Mouse (Mus musculus) B cell, adult (primary cell): ENCODE results near the gene Csnk1g2. TPM values are rescaled to one million over a fixed set of nuclear protein-coding genes. Genes with fewer than 3 reads are reported as not detected.

Experiments used
- total RNA-seq: library from RNA; stranded (reverse); gene quantifications from 4 replicates; pipeline ENCODE4 v1.2.4, GENCODE M21; 2023; ENCODE audit not compliant: inconsistent age

The Csnk1g2 gene
- total RNA-seq: 197 to 226 TPM (median 216 TPM) in 4 replicates

GRCm38 (mm10) chr10:80622661-80623456 lies at the start of gene Csnk1g2:
TSS of gene Csnk1g2 (plus strand) at chr10:80622838.

DNA sequence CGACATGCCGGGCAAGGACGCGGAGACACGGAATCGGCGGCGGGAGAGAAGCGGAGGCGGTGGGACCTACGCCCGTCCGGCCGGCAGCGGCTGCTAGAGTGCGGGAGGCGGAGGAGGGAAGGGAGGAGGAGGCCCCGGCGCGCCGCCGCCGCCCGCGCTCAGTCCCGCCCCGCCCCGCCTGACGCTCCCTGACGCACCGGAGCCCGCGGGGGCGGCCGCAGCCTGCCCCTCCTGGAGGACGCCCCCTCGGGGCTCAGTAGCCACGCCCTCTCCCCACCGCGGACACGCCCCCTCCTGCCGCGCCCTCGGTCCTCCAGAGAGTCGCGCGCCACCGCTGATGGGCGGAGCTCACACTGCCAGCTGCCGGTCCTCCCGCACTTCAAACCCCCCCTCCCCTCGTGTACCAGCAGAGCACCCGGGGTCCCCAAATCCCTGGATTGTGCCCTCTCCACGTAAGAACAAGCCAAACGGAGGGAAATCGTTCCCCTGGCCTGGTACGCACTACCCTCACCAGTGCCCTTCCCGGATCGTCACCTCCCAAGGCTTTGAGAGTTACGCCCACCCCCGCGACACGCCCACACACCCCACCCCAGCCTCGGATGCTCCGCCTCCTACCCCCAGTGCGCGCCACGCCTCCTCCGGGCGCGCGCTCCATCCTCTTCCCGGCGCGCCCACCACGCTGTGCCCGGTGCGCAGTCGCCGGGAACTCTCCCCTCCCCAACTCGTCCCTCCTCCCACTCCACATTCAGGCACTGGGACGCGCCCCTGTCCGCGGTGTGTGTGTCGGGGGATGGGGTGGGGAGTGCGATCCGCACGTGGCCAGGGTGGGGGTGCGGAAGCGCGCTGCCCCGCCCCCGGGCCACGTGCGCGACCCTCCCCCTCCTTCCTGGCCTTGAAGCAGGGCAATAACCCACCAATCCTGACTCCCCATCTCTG lies 45.2 kb upstream of the Csnk1g2 start, which contains the start of gene Klf16:
Gene Klf16 (minus strand): TSS at position 127 of the 936 bp plus-strand sequence.

DNA sequence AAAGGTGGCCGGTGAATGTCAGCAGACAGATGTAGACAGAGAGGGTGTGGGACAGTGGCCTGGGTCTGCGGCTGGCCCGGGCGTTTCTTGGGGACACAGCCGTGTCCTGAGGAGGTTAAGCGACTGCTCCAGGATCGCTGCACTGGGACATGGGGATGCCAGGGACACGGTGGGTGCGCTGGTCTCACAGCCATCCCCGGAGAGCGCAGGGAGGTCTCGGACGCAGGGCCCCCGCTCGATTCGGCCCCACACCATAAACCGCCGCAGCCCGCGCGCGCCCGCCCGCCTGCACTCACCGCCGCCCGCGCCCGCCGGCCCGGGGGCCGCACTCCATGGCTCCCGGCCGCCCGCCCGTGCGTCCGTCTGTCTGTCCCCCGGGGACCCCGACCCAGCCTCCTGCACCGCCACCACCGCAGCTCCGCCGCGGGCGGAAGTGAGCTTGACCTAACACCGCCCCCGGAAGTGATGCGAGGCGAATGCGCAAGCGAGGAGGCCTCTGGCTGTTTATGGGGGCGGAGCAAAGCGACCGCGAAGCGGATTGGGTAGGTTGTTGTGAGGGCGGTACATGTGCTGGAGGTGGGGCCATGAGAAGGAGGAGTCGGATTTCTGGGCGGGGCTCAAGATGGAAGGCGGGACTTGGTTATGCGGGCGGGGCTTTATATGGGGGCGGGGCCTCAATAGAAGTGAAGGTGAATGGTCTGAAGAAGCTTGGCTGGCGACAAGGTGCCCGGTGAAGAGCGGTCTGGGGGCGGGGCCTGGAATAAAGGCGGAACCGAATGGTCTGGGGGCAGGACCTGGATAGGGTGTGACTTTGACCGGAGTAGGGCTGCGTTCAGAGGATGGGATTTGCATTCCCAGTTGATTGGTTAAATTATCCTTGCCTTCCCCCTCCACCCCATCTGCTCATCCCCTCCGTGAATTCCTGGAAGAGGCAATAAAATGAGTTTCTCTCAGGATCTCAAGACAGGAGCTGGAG lies 32.5 kb upstream of the Csnk1g2 start, which contains the start of gene Abhd17a:
Gene Abhd17a (minus strand): TSS at position 463 of the 976 bp plus-strand sequence.

GRCm38 (mm10) chr10:80602698-80603325 lies 19.8 kb upstream of the Csnk1g2 start, which contains the start of the genes Scamp4 and Adat3:
TSS of gene Scamp4 (plus strand) at chr10:80602872.
TSS of gene Adat3 (plus strand) at chr10:80602880.

GRCm38 (mm10) chr10:80605721-80606120 lies 16.9 kb upstream of the Csnk1g2 start, which contains the start of gene Gm49322:
TSS of gene Gm49322 (plus strand) at chr10:80606021.

DNA sequence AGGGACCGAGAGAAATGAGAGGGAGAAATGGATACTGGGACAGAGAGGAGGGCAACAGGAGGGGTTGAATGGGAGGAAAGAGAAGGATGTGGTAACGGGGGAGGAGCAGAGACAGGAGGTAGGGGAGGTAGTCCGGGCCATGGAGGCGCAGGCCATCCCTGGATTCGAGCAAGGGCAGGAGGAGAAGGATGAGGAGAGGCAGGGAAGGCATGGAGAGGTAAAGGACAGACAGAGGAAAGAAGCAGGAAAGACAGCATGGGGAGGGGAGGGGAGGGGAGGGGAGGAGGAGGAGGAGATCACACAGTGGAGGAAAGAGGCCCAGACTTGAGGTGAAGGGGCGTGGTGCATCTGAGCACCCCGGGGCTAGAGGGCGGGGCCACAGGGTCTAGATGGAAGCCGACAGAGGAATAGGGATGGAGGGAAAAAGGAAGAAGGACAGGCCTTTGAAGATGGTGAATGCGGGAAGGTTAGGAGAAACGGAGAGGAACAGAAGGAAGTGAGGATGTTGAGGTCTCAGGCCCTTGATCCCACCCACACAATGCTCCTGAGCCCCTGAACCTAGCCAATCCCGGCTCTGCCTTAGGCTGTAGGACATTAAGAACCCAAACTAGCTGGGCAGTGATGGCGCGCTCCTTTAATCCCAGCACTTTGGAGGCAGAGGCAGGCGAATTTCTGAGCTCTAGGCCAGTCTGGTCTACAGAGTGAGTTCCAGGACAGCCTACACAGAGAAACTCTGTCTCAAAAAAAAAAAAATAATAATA lies 34.4 kb downstream of the Csnk1g2 start, which contains the start of gene Btbd2:
Gene Btbd2 (minus strand): TSS at position 209 of the 761 bp plus-strand sequence.

GRCm38 (mm10) chr10:80677942-80678436 lies 55.4 kb downstream of the Csnk1g2 start, which contains the start of gene Mknk2:
TSS of gene Mknk2 (minus strand) at chr10:80678112.

Other genes starting within 250 kb of the Csnk1g2 start
- 6.5 to 9.5 TPM (median 8.0 TPM) in 4 replicates for gene Mex3d, start 235.2 kb upstream of the Csnk1g2 start, total RNA-seq
- 92.7 to 106 TPM (median 96.9 TPM) in 4 replicates for gene Mbd3, start 223.3 kb upstream of the Csnk1g2 start, total RNA-seq
- 67.9 to 79.6 TPM (median 73.1 TPM) in 4 replicates for gene Uqcr11, start 216.0 kb upstream of the Csnk1g2 start, total RNA-seq
- gene Tcf3, start 189.2 kb upstream of the Csnk1g2 start, total RNA-seq: 176 to 212 TPM (median 193 TPM) in 4 replicates
- not detected in 4 replicates for gene Onecut3, start 128.0 kb upstream of the Csnk1g2 start, total RNA-seq
- gene Atp8b3, start 83.7 kb upstream of the Csnk1g2 start, total RNA-seq: 0.18 TPM in 1 of 4 replicates, not detected in the others
- gene Rexo1, start 61.3 kb upstream of the Csnk1g2 start, total RNA-seq: 113 to 133 TPM (median 119 TPM) in 4 replicates
- gene Klf16, start 45.5 kb upstream of the Csnk1g2 start, total RNA-seq: 28.7 to 30.4 TPM (median 29.1 TPM) in 4 replicates
- gene Abhd17a, start 32.5 kb upstream of the Csnk1g2 start, total RNA-seq: 98.4 to 122 TPM (median 111 TPM) in 4 replicates
- gene Scamp4, start 20.0 kb upstream of the Csnk1g2 start, total RNA-seq: 59.8 to 72.2 TPM (median 66.6 TPM) in 4 replicates
- gene Adat3, start 20.0 kb upstream of the Csnk1g2 start, total RNA-seq: 11.7 to 18.8 TPM (median 16.4 TPM) in 4 replicates
- 8.0 to 11.8 TPM (median 9.9 TPM) in 4 replicates for gene Gm49322, start 16.8 kb upstream of the Csnk1g2 start, total RNA-seq
- gene Btbd2, start 34.2 kb downstream of the Csnk1g2 start, total RNA-seq: 28.4 to 35.4 TPM (median 33.8 TPM) in 4 replicates
- gene Mknk2, start 55.3 kb downstream of the Csnk1g2 start, total RNA-seq: 439 to 470 TPM (median 448 TPM) in 4 replicates
- 98.5 to 112 TPM (median 103 TPM) in 4 replicates for gene Mob3a, start 79.1 kb downstream of the Csnk1g2 start, total RNA-seq
- gene Izumo4, start 79.3 kb downstream of the Csnk1g2 start, total RNA-seq: 27.3 to 49.1 TPM (median 36.6 TPM) in 4 replicates
- gene Ap3d1, start 119.4 kb downstream of the Csnk1g2 start, total RNA-seq: 128 to 153 TPM (median 137 TPM) in 4 replicates
- 65.5 to 67.7 TPM (median 67.0 TPM) in 4 replicates for gene Dot1l, start 132.4 kb downstream of the Csnk1g2 start, total RNA-seq
- 69.6 to 87.1 TPM (median 77.5 TPM) in 4 replicates for gene Sf3a2, start 175.4 kb downstream of the Csnk1g2 start, total RNA-seq
- 120 to 133 TPM (median 122 TPM) in 4 replicates for gene Plekhj1, start 175.8 kb downstream of the Csnk1g2 start, total RNA-seq
- 0.96 to 1.9 TPM (median 1.5 TPM) in 4 replicates for gene Amh, start 182.4 kb downstream of the Csnk1g2 start, total RNA-seq
- gene Jsrp1, start 190.7 kb downstream of the Csnk1g2 start, total RNA-seq: not detected in 4 replicates
- 502 to 594 TPM (median 550 TPM) in 4 replicates for gene Oaz1, start 203.8 kb downstream of the Csnk1g2 start, total RNA-seq
- not detected in 4 replicates for gene Lingo3, start 221.2 kb downstream of the Csnk1g2 start, total RNA-seq
- gene Lsm7, start 232.4 kb downstream of the Csnk1g2 start, total RNA-seq: 20.6 to 35.7 TPM (median 27.3 TPM) in 4 replicates
- 24.8 to 34.2 TPM (median 28.8 TPM) in 4 replicates for gene Sppl2b, start 232.4 kb downstream of the Csnk1g2 start, total RNA-seq
- not detected in 4 replicates for gene Tmprss9, start 249.0 kb downstream of the Csnk1g2 start, total RNA-seq